Mouse (Mus musculus) MEL (cell line): ENCODE measurements at regions not wholly inside any gene's neighbourhood (a gene's known extent, or its start where the extent isn't known, plus 50 kb on each side); places are given as distances from the start of the nearest gene placed in this dataset.

ENCODE experiments used
- DNase-seq: peaks from one replicate; pipeline ENCODE4 v3.0.0; 2011; ENCODE audit warnings: low read depth, low spot score
- H3K27ac ChIP-seq: 2 replicates; pipeline ENCODE4 v1.5.1; 2012; ENCODE audit warnings: low read depth, mild to moderate bottlenecking, control low read depth, low read length, moderate library complexity; ENCODE audit not compliant: control insufficient read depth
- H3K27me3 ChIP-seq, 2 experiments: fragments of 150-350 bp in 1 of 2; sonication (generic) in 1 of 2; 2 replicates each; pipeline ENCODE4 v1.6.1; 2012; ENCODE audit warnings: low read length in 2 of 2, mild to moderate bottlenecking in 2 of 2, improper control_type of control experiment in 1 of 2, moderate library complexity in 1 of 2; ENCODE audit not compliant: insufficient read depth in 2 of 2, control insufficient read depth in 1 of 2
- H3K36me3 ChIP-seq, 2 experiments: 2 replicates each; pipeline ENCODE4 v1.6.1; 2012 to 2014; ENCODE audit warnings: low read length in 2 of 2, improper control_type of control experiment in 1 of 2, inconsistent platforms in 1 of 2, mild to moderate bottlenecking in 1 of 2; ENCODE audit not compliant: insufficient read depth in 2 of 2, control insufficient read depth in 1 of 2
- H3K4me1 ChIP-seq, 2 experiments: fragments of 150-350 bp in 1 of 2; sonication (generic) in 1 of 2; 2 replicates each; pipeline ENCODE4 v1.6.1; 2012; ENCODE audit warnings: low read length in 2 of 2, improper control_type of control experiment in 1 of 2, mild to moderate bottlenecking in 1 of 2; ENCODE audit not compliant: insufficient read depth in 2 of 2, control insufficient read depth in 1 of 2
- H3K4me3 ChIP-seq, 2 experiments: fragments of 150-350 bp in 1 of 2; sonication (generic) in 1 of 2; 2 replicates each; pipeline ENCODE4 v1.5.1; 2012; ENCODE audit warnings: low read depth in 2 of 2, low read length in 2 of 2, mild to moderate bottlenecking in 2 of 2, moderate library complexity in 2 of 2, control low read depth in 1 of 2, improper control_type of control experiment in 1 of 2; ENCODE audit not compliant: control insufficient read depth in 1 of 2, insufficient read depth in 1 of 2
- H3K79me2 ChIP-seq: 2 replicates; pipeline ENCODE4 v1.6.1; 2012; ENCODE audit warnings: mild to moderate bottlenecking, low read length, moderate library complexity; ENCODE audit not compliant: control insufficient read depth, poor library complexity, insufficient read depth
- H3K9ac ChIP-seq: 2 replicates; pipeline ENCODE4 v1.6.1; 2012; ENCODE audit warnings: low read depth, mild to moderate bottlenecking, control low read depth, low read length, moderate library complexity; ENCODE audit not compliant: control insufficient read depth, poor library complexity, severe bottlenecking
- H3K9me3 ChIP-seq: fragments of 150-350 bp; sonication (generic); replicated peaks from 2 replicates; pipeline ENCODE4 v1.6.1; 2012; ENCODE audit warnings: mild to moderate bottlenecking, low read length, improper control_type of control experiment, moderate library complexity; ENCODE audit not compliant: insufficient read depth
- BHLHE40 ChIP-seq: IDR thresholded peaks from 2 replicates; pipeline ENCODE4 v1.6.1; 2012; ENCODE audit warnings: low read depth, mild to moderate bottlenecking, inconsistent platforms, low read length, improper control_type of control experiment, borderline replicate concordance
- CHD2 ChIP-seq: IDR thresholded peaks from 2 replicates; pipeline ENCODE4 v1.6.1; 2011; ENCODE audit warnings: low read length, improper control_type of control experiment
- E2F4 ChIP-seq: IDR thresholded peaks from 2 replicates; pipeline ENCODE4 v1.6.1; 2011; ENCODE audit warnings: low read depth, low read length, improper control_type of control experiment, borderline replicate concordance
- EP300 ChIP-seq, 2 experiments: IDR thresholded peaks; 2 replicates each; pipeline ENCODE4 v1.6.1; 2011; ENCODE audit warnings: improper control_type of control experiment in 2 of 2, low read length in 2 of 2, low read depth in 1 of 2, mild to moderate bottlenecking in 1 of 2
- GATA1 ChIP-seq: IDR thresholded peaks from 2 replicates; pipeline ENCODE4 v1.6.1; 2011; ENCODE audit warnings: low read depth, low read length, improper control_type of control experiment
- MAFK ChIP-seq: IDR thresholded peaks from 2 replicates; pipeline ENCODE4 v1.6.1; 2011; ENCODE audit warnings: low read depth, mild to moderate bottlenecking, low read length, improper control_type of control experiment, borderline replicate concordance
- MAZ ChIP-seq: IDR thresholded peaks from 2 replicates; pipeline ENCODE4 v1.6.1; 2012; ENCODE audit warnings: low read depth, mild to moderate bottlenecking, inconsistent platforms, low read length, improper control_type of control experiment
- MEF2A ChIP-seq: IDR thresholded peaks from 2 replicates; pipeline ENCODE4 v1.6.1; 2014; ENCODE audit warnings: low read depth, mild to moderate bottlenecking, inconsistent platforms, low read length, improper control_type of control experiment; ENCODE audit not compliant: poor library complexity, insufficient replicate concordance, severe bottlenecking; ENCODE audit errors: extremely low read depth
- MXI1 ChIP-seq: IDR thresholded peaks from 2 replicates; pipeline ENCODE4 v1.6.1; 2011; ENCODE audit warnings: mild to moderate bottlenecking, low read depth, low read length, improper control_type of control experiment
- MYB ChIP-seq: IDR thresholded peaks from 2 replicates; pipeline ENCODE4 v1.6.1; 2011; ENCODE audit warnings: mild to moderate bottlenecking, low read depth, low read length, improper control_type of control experiment
- MYC ChIP-seq: IDR thresholded peaks from 2 replicates; pipeline ENCODE4 v1.6.1; 2011; ENCODE audit warnings: low read depth, mild to moderate bottlenecking, low read length, improper control_type of control experiment, moderate library complexity
- NELFE ChIP-seq: IDR thresholded peaks from 2 replicates; pipeline ENCODE4 v1.6.1; 2011; ENCODE audit warnings: low read depth, low read length, improper control_type of control experiment
- RAD21 ChIP-seq: IDR thresholded peaks from 2 replicates; pipeline ENCODE4 v1.6.1; 2011; ENCODE audit warnings: mild to moderate bottlenecking, low read depth, low read length, improper control_type of control experiment
- SIN3A ChIP-seq: IDR thresholded peaks from 2 replicates; pipeline ENCODE4 v1.6.1; 2012; ENCODE audit warnings: low read length, improper control_type of control experiment, inconsistent platforms
- SMC3 ChIP-seq: IDR thresholded peaks from 2 replicates; pipeline ENCODE4 v1.6.1; 2011; ENCODE audit warnings: low read depth, low read length, improper control_type of control experiment
- TAL1 ChIP-seq: IDR thresholded peaks from 2 replicates; pipeline ENCODE4 v1.6.1; 2012; ENCODE audit warnings: mild to moderate bottlenecking, inconsistent platforms, low read length, moderate library complexity, mixed read lengths
- ZC3H11A ChIP-seq: IDR thresholded peaks from 2 replicates; pipeline ENCODE4 v1.6.1; 2012; ENCODE audit warnings: low read depth, mild to moderate bottlenecking, inconsistent platforms, low read length, improper control_type of control experiment
- ZNF384 ChIP-seq: IDR thresholded peaks from 2 replicates; pipeline ENCODE4 v1.6.1; 2012; ENCODE audit warnings: low read depth, mild to moderate bottlenecking, inconsistent platforms, low read length, improper control_type of control experiment

DNA sequence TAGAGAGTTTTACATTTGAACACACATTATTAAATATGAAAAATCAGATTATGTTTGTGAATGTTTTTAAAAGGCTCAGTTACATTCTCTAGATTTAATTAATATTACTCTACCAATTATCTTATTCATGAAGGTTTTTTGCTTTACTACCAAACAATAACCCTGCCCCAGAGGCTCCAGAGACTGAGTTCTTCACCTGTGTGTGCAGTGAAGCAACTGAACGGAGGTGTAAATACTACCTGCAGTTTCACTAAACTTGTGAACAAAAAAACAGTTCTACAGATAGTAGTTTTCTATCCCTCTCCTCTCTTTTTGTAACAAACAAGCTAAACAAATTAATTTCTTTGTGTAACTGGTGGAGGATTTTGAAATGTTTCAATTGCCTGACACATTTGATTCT lies 231.1 kb upstream of the Plscr5 start:
- H3K9me3 ChIP-seq, result no peaks in the 10 kb centered on the region; the same call in 1 of the 2 replicates
- no peak overlapping the region for H3K4me3 ChIP-seq
- H3K79me2 ChIP-seq, result no peaks in the 10 kb centered on the region
- peaks cover 0 to 5% of the 10 kb centered on the region in 2 experiments; a peak in 2 of 4 replicates for H3K36me3 ChIP-seq
- no peak for TF ChIP-seq ZC3H11A
- no peak for TF ChIP-seq MXI1
- TF ChIP-seq ZNF384, result no peak
- no peak for TF ChIP-seq NELFE
- TF ChIP-seq TAL1, result no peak
- no peak for TF ChIP-seq BHLHE40
- TF ChIP-seq SIN3A, result no peak
- TF ChIP-seq MYB, result no peak
- TF ChIP-seq GATA1, result no peak
- TF ChIP-seq MAZ, result no peak
- TF ChIP-seq RAD21, result no peak
- no peak for TF ChIP-seq MAFK
- no peak for TF ChIP-seq EP300 (IDR thresholded peaks at IDR 0.05; ENCODE audit: low read depth in 1 of 2, low read length in 2 of 2)
- no peak for TF ChIP-seq E2F4
- TF ChIP-seq MYC, result no peak
- TF ChIP-seq CHD2, result no peak
- H3K9ac ChIP-seq, result no peak overlapping the region
- no peaks in the 10 kb centered on the region for H3K4me1 ChIP-seq
- DNase-seq, result no peak
- H3K27ac ChIP-seq, result no peak overlapping the region
- H3K27me3 ChIP-seq, result no peaks in the 10 kb centered on the region; a peak in 1 of 4 replicates

DNA sequence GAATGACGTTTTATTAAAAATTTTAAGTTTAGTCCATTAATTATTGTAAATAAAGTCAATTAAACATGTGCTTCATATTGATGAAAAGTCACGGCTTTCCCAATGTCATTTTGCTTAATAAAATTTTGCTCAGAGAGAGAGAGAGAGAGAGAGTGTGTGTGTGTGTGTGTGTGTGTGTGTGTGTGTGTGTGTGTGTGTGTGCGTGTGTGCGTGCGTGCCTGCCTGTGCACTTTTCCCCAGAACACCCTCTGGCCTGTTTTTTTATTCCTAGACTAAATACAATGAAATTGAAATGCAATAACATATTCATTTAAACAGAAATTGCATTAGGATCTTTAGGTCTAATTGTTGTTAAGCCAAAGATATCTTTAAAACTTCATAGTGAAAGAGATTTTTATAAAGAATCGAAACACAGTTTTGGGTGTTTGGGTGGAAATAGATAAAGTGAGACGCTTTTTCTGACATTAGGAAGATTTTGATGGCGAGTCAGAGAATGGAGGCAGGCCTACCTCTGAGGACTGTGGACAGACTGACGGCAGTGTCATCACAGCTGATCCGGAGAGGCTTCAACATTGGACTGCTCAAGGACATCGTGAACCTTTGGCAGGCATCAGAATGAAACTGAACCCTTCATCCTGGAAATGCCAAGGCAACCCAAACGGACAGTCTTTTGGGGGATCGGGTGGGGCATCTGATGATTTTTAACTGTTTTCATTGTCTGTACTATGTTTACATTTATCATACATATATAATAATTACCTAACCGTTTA lies 232.0 kb upstream of the Plscr5 start:
- TF ChIP-seq MEF2A (no peak), NELFE (no peak), SMC3 (no peak)
- Histone ChIP-seq H3K27me3 (no peaks in the 10 kb centered on the region), H3K9ac (no peak overlapping the region), H3K27ac (no peak overlapping the region), H3K79me2 (no peaks in the 10 kb centered on the region), H3K4me1 (no peaks in the 10 kb centered on the region), H3K4me3 (no peak overlapping the region), H3K36me3 (peaks cover 0 to 5% of the 10 kb centered on the region in 2 experiments; a peak in 2 of 4 replicates), H3K9me3 (no peaks in the 10 kb centered on the region; the same call in 1 of the 2 replicates)
- no peak for DNase-seq
